Mouse (Mus musculus): Measurements from ENCODE around the gene Fam43b. TPM values are rescaled to one million over a fixed set of nuclear protein-coding genes. Genes with fewer than 3 reads are reported as not detected.

Fam43b gene
- polyA plus RNA-seq (2012; rRNA removed), result 13.0 and 13.7 TPM in 2 replicates

DNA sequence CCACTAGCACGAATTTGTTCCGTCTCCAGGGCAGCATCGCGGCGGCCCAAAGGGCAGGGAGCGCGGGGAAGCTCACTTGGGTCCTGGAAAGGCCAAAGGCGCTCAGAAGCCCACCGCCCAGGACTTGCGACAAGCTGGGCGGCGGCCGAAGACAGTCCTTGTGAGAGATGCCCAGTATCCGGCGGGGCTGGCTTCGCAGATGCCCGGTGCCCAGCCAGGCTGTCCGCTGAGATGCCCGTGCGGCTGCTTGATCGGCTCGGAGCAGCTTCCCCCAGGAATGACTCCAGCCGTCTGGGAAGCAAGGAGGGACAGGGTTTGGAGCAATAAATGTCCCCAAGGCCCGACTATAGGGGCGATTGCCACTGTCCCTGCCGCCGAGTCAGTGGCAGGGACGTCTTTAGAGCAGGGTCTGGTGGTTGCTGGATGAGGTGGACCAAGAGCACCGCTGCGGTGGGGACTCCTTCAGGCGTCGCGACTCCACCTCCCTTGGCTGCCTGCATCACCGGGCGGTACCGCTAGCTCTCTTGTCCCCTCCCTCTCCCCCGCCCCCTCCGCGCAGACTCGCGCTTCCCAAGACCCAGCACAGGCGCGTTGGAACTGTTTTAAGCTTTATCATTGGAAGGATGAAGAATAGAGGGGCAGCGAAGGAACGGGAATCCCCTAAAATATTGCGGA, at the start of gene Fam43b:
Fam43b (minus strand) TSS at position 558 of the 675 bp plus-strand sequence.

DNA sequence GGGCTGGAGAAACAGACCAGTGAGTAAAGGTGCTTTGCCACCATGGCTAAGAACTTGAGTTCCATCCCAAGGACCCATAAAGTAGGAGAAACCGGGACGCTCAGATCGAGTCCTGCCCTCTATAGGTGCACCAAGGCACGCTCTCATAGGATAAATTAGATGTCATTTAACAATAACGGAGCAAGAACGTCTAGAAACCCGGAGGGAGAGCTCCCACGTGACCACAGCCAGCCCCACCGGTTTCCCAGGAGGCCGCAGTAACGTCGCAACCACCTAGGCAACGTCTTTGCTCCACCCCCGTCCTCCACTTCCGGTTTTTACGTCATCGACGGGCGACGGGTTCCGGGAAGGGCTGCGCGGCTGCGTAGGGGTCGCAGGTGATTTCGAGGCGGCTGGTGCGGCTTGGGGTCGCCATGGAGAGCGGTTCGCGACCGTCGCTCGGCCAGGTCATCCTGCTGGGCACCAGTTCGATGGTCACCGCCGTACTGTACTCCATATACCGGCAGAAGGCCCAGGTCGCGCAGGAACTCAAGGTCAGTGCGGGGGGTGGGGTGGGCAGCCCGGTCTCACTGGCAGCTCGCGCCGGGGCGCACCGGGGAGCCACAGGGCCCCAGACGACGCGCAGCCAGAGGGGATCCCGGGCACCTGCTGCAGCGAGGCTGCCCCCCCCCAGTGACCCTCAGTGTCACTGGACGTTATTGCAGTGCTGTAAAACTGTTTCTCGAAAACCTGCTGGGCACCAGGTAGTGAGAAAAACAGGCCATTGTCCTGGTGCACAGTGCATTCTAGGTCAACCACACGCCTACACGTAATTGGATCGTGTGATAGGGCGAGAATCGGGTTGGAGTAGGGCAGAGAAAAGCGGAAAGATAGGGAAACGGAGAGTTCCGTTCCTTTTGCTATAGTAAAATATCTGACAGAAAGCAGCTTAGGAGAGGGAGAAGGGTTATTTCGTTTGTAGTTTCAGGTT, 38.3 kb upstream of the Fam43b start, which contains the start of gene Mul1:
Mul1 (plus strand) TSS at position 325 of the 970 bp plus-strand sequence.

DNA sequence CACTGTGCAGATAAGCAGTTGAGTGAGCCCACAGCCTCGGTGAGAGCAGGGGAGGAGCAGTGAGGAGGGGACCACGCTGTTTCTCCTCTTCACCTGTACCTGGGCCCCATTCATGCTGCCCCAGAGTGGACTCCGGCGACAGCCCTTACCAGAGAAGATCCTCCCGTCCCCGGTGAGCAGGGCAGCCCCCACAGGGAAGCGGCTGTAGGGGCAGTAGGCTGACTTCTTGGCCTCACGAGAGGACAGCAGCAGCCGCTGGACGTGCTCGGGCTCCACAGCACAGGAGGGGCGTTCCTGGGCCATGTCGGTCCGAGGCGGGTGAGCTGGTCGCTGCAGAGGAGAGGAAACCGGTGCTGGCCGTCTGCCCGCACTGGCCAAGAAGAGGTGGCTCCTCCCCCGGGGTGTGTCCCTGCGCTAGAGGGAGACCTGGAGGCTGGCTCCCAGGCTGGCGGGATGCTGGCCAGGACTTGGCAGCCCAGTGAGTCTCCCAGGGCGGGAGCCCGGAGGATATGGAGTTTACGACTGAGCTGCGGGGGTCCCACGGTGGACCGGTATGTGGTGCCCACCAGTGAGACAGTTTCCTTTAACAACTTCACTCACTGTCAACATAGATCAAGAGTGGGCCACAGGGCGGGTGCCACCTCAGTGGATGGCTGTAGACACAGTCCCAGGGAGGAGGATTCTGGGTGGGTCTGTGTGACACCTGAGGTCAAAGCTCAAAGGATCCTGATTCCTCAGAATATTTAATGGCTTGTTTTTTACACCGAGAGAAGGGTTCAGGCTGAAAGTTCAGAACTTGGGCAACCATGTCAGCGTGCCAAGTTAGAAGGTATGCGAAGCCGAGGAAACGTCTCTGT, 28.5 kb downstream of the Fam43b start, which contains the start of gene Cda:
Cda (minus strand) TSS at position 352 of the 857 bp plus-strand sequence.

Other genes with a start within 250 kb of the Fam43b start
- 186 and 197 TPM in 2 replicates for gene Hp1bp3, start 180.2 kb downstream of the Fam43b start, polyA plus RNA-seq (2012; rRNA removed)
- gene Sh2d5, start 146.1 kb downstream of the Fam43b start, polyA plus RNA-seq (2012; rRNA removed), result 28.9 and 29.2 TPM in 2 replicates
- gene Kif17, start 146.1 kb downstream of the Fam43b start, polyA plus RNA-seq (2012; rRNA removed), result 4.9 and 5.4 TPM in 2 replicates
- gene Ddost, start 91.8 kb downstream of the Fam43b start, polyA plus RNA-seq (2012; rRNA removed), result 142 and 152 TPM in 2 replicates
- gene Pink1, start 70.2 kb downstream of the Fam43b start, polyA plus RNA-seq (2012; rRNA removed), result 105 and 107 TPM in 2 replicates
- gene Cda, start 28.5 kb downstream of the Fam43b start, polyA plus RNA-seq (2012; rRNA removed), result 3.9 and 5.1 TPM in 2 replicates
- gene Mul1, start 38.1 kb upstream of the Fam43b start, polyA plus RNA-seq (2012; rRNA removed), result 18.5 and 20.5 TPM in 2 replicates
- gene Camk2n1, start 57.8 kb upstream of the Fam43b start, polyA plus RNA-seq (2012; rRNA removed), result 44.5 and 47.5 TPM in 2 replicates
- gene Vwa5b1, start 239.4 kb upstream of the Fam43b start, polyA plus RNA-seq (2012; rRNA removed), result 1.6 and 2.3 TPM in 2 replicates

Data from central nervous system, embryonic 18 days (tissue).